Mouse (Mus musculus) adrenal gland, adult 8-10 months (tissue): ENCODE data around the gene Ergic1. TPM values are rescaled to one million over a fixed set of nuclear protein-coding genes. Genes with fewer than 3 reads are reported as not detected.

Experiments used
- DNase-seq: peaks from one replicate; pipeline ENCODE4 v3.0.0; 2022
- microRNA-seq, 2 experiments: library from miRNA; unstranded; fragments of <30 nt; microRNA quantifications; one replicate each; pipeline ENCODE4 v1.2.0; 2022
- total RNA-seq, 4 experiments: library from RNA; stranded (reverse); gene quantifications; 2 replicates each; pipeline ENCODE4 v1.2.4; 2022

Ergic1 gene
- total RNA-seq, 4 experiments from 2014 or later: 142 to 218 (median 163) TPM

GRCm38 (mm10) chr17:26703671-26704070, 142.4 kb downstream of the Ergic1 start:
- DNase-seq: no peak

- DNase-seq: no peak
Measured at GRCm38 (mm10) chr17:26705463-26706359, 144.4 kb downstream of the Ergic1 start.

Small RNA genes within 50 kb of the gene (microRNA-seq; reads per million reads assigned to microRNA genes)
- gene Gm22420: 0 reads per million in 2 experiments

Other genes starting within 250 kb of the Ergic1 start
- gene Neurl1b, start 146.7 kb upstream of the Ergic1 start, total RNA-seq: 10 to 100 TPM; 36.0 to 59.9 (median 52.3) TPM
- gene Dusp1, start 639 bp downstream of the Ergic1 start, total RNA-seq: 10 to 100 TPM; 41.3 to 67.9 (median 53.3) TPM
- 100 to 1,000 TPM; 183 to 265 (median 234) TPM for gene Atp6v0e, start 101.7 kb downstream of the Ergic1 start, total RNA-seq
- gene Crebrf, start 154.2 kb downstream of the Ergic1 start, total RNA-seq: 10 to 100 TPM; 71.1 to 94.5 (median 80.0) TPM
- 10 to 100 TPM; 24.8 to 36.2 (median 29.3) TPM for gene Bnip1, start 219.6 kb downstream of the Ergic1 start, total RNA-seq